Mouse (Mus musculus) right cerebral cortex, postnatal 10 days (tissue): ENCODE results near the gene Znfx1.

Experiments used
- DNase-seq, 2 experiments: peaks; one replicate each; pipeline ENCODE4 v3.0.0; 2021; ENCODE audit warnings: low spot score in 2 of 2

Znfx1 gene

GRCm38 (mm10) chr2:167071641-167072601 lies 9.1 kb upstream of the Znfx1 start:
- peak; percentile 96 to 98 for DNase-seq

- DNase-seq: no peak
Measured at GRCm38 (mm10) chr2:167071266-167071640, 8.4 kb upstream of the Znfx1 start.

- DNase-seq: no peak
Measured at GRCm38 (mm10) chr2:167070341-167070740, 7.5 kb upstream of the Znfx1 start.

- no peak for DNase-seq
Measured at GRCm38 (mm10) chr2:167067575-167067974, 4.8 kb upstream of the Znfx1 start.

GRCm38 (mm10) chr2:167066528-167067516 lies 4.0 kb upstream of the Znfx1 start:
- DNase-seq: no peak

GRCm38 (mm10) chr2:167066031-167066430 lies 3.2 kb upstream of the Znfx1 start:
- no peak for DNase-seq

GRCm38 (mm10) chr2:167064601-167065295 lies 1.9 kb upstream of the Znfx1 start:
- no peak for DNase-seq

GRCm38 (mm10) chr2:167063906-167064496 lies 1.2 kb upstream of the Znfx1 start:
- no peak for DNase-seq

GRCm38 (mm10) chr2:167062497-167062911 lies 311 bp downstream of the Znfx1 start:
- peak; percentile 91 to 92 for DNase-seq

- DNase-seq: no peak
Measured at GRCm38 (mm10) chr2:167061381-167062034, 1.3 kb downstream of the Znfx1 start.

GRCm38 (mm10) chr2:167060761-167061160 lies 2.1 kb downstream of the Znfx1 start:
- no peak for DNase-seq

- no peak for DNase-seq
Measured at GRCm38 (mm10) chr2:167060360-167060759, 2.5 kb downstream of the Znfx1 start.

GRCm38 (mm10) chr2:167059960-167060359 lies 2.9 kb downstream of the Znfx1 start:
- DNase-seq: no peak

GRCm38 (mm10) chr2:167059536-167059935 lies 3.3 kb downstream of the Znfx1 start:
- DNase-seq: no peak

GRCm38 (mm10) chr2:167058814-167059387 lies 3.9 kb downstream of the Znfx1 start:
- no peak for DNase-seq

- no peak for DNase-seq
Measured at GRCm38 (mm10) chr2:167058201-167058600, 4.6 kb downstream of the Znfx1 start.

- DNase-seq: no peak
Measured at GRCm38 (mm10) chr2:167056942-167057323, 5.9 kb downstream of the Znfx1 start.

- no peak for DNase-seq
Measured at GRCm38 (mm10) chr2:167056210-167056941, 6.4 kb downstream of the Znfx1 start.

- DNase-seq: no peak
Measured at GRCm38 (mm10) chr2:167055386-167055785, 7.4 kb downstream of the Znfx1 start.
